Mouse (Mus musculus): ENCODE measurements around the gene Atp8b3.

DNA sequence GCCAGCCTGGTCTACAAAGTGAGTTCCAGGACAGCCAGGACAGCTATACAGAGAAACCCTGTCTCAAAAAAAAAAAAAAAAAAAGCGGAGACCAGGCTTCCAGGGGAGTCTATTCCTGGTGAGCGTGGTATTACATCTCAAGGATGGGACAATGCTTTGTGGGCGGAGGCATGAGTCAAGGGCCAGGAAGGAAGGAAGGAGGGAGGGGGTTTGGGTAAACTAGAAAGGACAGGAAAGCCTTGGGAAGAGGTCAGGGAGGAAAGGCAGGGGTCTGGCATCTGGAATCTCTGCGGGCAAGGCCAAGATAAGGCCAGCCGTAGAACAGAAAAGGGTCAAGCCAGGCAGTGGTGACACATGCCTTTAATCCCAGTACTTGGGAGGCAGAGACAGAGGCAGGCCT is 569 bp upstream of the Atp8b3 start:
- TF ChIP-seq CTCF (IDR thresholded peaks at IDR 0.05): no peak
- no peak for TF ChIP-seq EP300 (IDR thresholded peaks at IDR 0.05)
